Mouse (Mus musculus): ENCODE results near the gene Arid5a.

GRCm38 (mm10) chr1:36299126-36299525, 8.4 kb upstream of the Arid5a start:
- TF ChIP-seq POLR2A (IDR thresholded peaks at IDR 0.05; ENCODE audit: low read depth, low read length) (no peak), CTCF (conservative IDR thresholded peaks at IDR 0.05; ENCODE audit: insufficient read depth, insufficient read length, low read depth, low read length) (no peak)

Data from kidney, adult 2 months (tissue).